Comparison of ENCODE assay signal across 8 mouse cellular contexts in genomic region chr3:65957271-65958101, GRCm38 (mm10). TPM values are rescaled to one million over a fixed set of nuclear protein-coding genes. Genes with fewer than 3 reads are reported as not detected.
DNase-seq lines count a peak whose midpoint lies in the region; ATAC-seq lines count a peak whose summit lies in the region.

No protein-coding gene starts in this region.

- no peaks in the 10 kb centered on the region for H3K9me3 ChIP-seq in intestine, embryonic 16.5 days (ENCODE audit: control insufficient read depth, low read length)
- H3K9me3 ChIP-seq in limb, embryonic 12.5 days = no peaks in the 10 kb centered on the region
- H3K9me3 ChIP-seq in midbrain, embryonic 13.5 days = no peaks in the 10 kb centered on the region

- H3K4me3 ChIP-seq in intestine, embryonic 16.5 days (ENCODE audit: low read length) = peak overlapping the region; percentile 98
- H3K4me3 ChIP-seq in limb, embryonic 12.5 days (replicated peaks) = peak overlapping the region; percentile 97
- H3K4me3 ChIP-seq in midbrain, embryonic 13.5 days (replicated peaks) = peak overlapping the region; percentile 86

- ATAC-seq in intestine, embryonic 16.5 days = peak; percentile 77
- peak; percentile 78 for ATAC-seq in limb, embryonic 12.5 days (ENCODE audit: insufficient number of reproducible peaks, insufficient read depth, low FRiP score, low TSS enrichment, low read depth)
- peak; percentile 89 for ATAC-seq in midbrain, embryonic 13.5 days

- peak overlapping the region; percentile 100 for H3K27ac ChIP-seq in intestine, embryonic 16.5 days (ENCODE audit: low read length)
- H3K27ac ChIP-seq in limb, embryonic 12.5 days = peak overlapping the region; percentile 100
- peak overlapping the region; percentile 99 for H3K27ac ChIP-seq in midbrain, embryonic 13.5 days

- peak overlapping the region; percentile 100 for H3K9ac ChIP-seq in intestine, embryonic 16.5 days (ENCODE audit: low read depth, low read length)
- peak overlapping the region; percentile 99 for H3K9ac ChIP-seq in limb, embryonic 12.5 days (replicated peaks)
- H3K9ac ChIP-seq in midbrain, embryonic 13.5 days (replicated peaks) = peak overlapping the region; percentile 92

- peaks cover 3% of the 10 kb centered on the region; the same call in 1 of the 2 replicates for H3K36me3 ChIP-seq in intestine, embryonic 16.5 days (ENCODE audit: control insufficient read depth, insufficient read depth, low read length)
- peaks cover 32% of the 10 kb centered on the region for H3K36me3 ChIP-seq in limb, embryonic 12.5 days
- H3K36me3 ChIP-seq in midbrain, embryonic 13.5 days = peaks cover 21% of the 10 kb centered on the region

- H3K4me1 ChIP-seq in intestine, embryonic 16.5 days (ENCODE audit: control insufficient read depth, insufficient read depth, low read length) = peaks cover 22% of the 10 kb centered on the region
- H3K4me1 ChIP-seq in limb, embryonic 12.5 days (replicated peaks) = peaks cover 34% of the 10 kb centered on the region
- H3K4me1 ChIP-seq in midbrain, embryonic 13.5 days (replicated peaks) = peaks cover 50% of the 10 kb centered on the region

- peak; percentile 30 to 42 for DNase-seq in left cerebral cortex, adult 18-20 months (ENCODE audit: low spot score in 2 of 2)
- DNase-seq in left cerebral cortex, adult 11 months (ENCODE audit: low spot score) = no peak
- peak; percentile 85 for DNase-seq in embryo, embryonic 11 days
- DNase-seq in gastrocnemius, postnatal 4 days (ENCODE audit: low spot score in 2 of 2) = peak; percentile 22 to 61
- peak; percentile 50 to 61 for DNase-seq in spleen, adult 18-20 months

- H3K4me2 ChIP-seq in intestine, embryonic 16.5 days (ENCODE audit: low read depth, low read length) = peak overlapping the region; percentile 55
- H3K4me2 ChIP-seq in limb, embryonic 12.5 days = peak overlapping the region; percentile 87
- peak overlapping the region; percentile 91 for H3K4me2 ChIP-seq in midbrain, embryonic 13.5 days (replicated peaks)

- H3K27me3 ChIP-seq in intestine, embryonic 16.5 days (replicated peaks; ENCODE audit: control insufficient read depth, insufficient read depth, low read length) = no peaks in the 10 kb centered on the region
- H3K27me3 ChIP-seq in limb, embryonic 12.5 days = no peaks in the 10 kb centered on the region
- H3K27me3 ChIP-seq in midbrain, embryonic 13.5 days = no peaks in the 10 kb centered on the region

- WGBS in intestine, embryonic 16.5 days = under 1% methylated on average over 79 of the region's 94 CpGs
- WGBS in limb, embryonic 12.5 days = under 1% methylated on average over 80 of the region's 94 CpGs
- under 1% methylated on average over 72 of the region's 94 CpGs for WGBS in midbrain, embryonic 13.5 days

RNA-seq across cellular contexts. Expression of gene Ccnl1, which starts 0.6 kb away (rescaled TPM):
- total RNA-seq in left cerebral cortex, adult 18-20 months (2021) = 10 to 100 TPM; 45.9 to 50.5 TPM
- total RNA-seq in gastrocnemius, postnatal 4 days (2021) = 10 to 100 TPM; 35.7 to 54.3 TPM
- polyA plus RNA-seq in intestine, embryonic 16.5 days (2015; fragmentation: Nextera tagmentation; extraction: Ambion mirVana) = 81.6 and 82.4 TPM in 2 replicates
- polyA plus RNA-seq in limb, embryonic 12.5 days (2016; fragmentation: Nextera tagmentation; extraction: Ambion mirVana) = 139 and 144 TPM in 2 replicates
- polyA plus RNA-seq in midbrain, embryonic 13.5 days (2015; fragmentation: Nextera tagmentation; extraction: Ambion mirVana) = 87.8 and 94.2 TPM in 2 replicates
